Mouse (Mus musculus) inflammation-experienced regulatory T-cells (primary cell): Measurements from ENCODE around the gene Zfp512. TPM values are rescaled to one million over a fixed set of nuclear protein-coding genes. Genes with fewer than 3 reads are reported as not detected.

Source experiments
- polyA plus RNA-seq, 2 experiments: library from polyadenylated mRNA; unstranded; fragments of 100-300 nt; shearing (Covaris generic); gene quantifications; one replicate each; pipeline ENCODE4 v1.2.1; 2017

The Zfp512 gene
- 10 to 100 TPM; 53.9 to 61.7 TPM for polyA plus RNA-seq

GRCm38 (mm10) chr5:31451878-31452561 lies at the start of gene Zfp512:
TSS of gene Zfp512 (plus strand) at chr5:31452431.

GRCm38 (mm10) chr5:31485440-31485839 lies 33.2 kb downstream of the Zfp512 start, which contains the start of gene 4930548H24Rik:
TSS of gene 4930548H24Rik (plus strand) at chr5:31485740.

DNA sequence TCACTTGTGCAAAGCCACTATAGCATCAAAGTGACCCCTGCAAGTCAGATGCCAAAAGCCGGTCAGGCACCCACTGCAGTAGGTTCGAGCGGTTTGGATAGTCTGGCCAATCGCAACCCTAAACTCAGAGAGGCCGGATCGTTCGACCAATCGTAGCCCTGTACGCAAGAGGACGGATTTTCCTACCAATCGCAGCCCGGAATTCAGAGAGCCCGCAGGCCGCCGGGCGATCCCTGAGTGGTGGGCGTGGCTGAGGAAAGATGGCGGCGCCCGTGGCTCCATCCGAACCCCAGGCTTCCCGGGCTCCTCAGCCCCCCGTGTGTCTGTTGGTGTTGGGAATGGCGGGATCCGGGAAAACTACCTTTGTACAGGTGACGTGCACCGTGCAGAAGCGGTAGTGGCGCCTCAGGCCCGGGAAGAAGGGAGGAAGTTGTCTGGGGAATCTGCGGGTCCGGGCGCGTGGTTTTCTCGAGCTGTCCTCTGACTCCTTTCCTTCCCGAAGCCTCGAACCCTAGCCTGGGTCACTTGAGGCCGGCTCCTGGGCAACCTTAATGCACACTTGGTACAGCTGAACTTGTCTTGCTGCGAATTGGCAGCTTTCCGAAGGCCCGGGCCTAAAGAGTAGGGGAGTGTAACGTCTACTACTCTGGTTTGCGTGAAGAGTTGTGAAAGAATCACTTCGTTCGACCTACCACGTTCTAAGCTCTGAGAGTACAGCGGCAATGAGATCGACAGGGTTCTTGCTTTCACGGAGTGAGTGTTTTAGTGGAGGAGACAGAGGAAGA lies 42.5 kb downstream of the Zfp512 start, which contains the start of gene Gpn1:
Gpn1 (plus strand) TSS at position 229 of the 785 bp plus-strand sequence.

GRCm38 (mm10) chr5:31526354-31527116 lies 74.3 kb downstream of the Zfp512 start, which contains the start of gene Slc4a1ap:
TSS of gene Slc4a1ap (plus strand) at chr5:31526995.

GRCm38 (mm10) chr5:31527707-31528106 lies 75.5 kb downstream of the Zfp512 start, which contains the start of gene Supt7l:
TSS of gene Supt7l (minus strand) at chr5:31527807.

Other genes starting within 250 kb of the Zfp512 start
- 100 to 1,000 TPM; 130 to 173 TPM for gene Ppm1g, start 231.7 kb upstream of the Zfp512 start, polyA plus RNA-seq
- 100 to 1,000 TPM; 183 to 222 TPM for gene Nrbp1, start 211.6 kb upstream of the Zfp512 start, polyA plus RNA-seq
- gene Gm9970, start 211.2 kb upstream of the Zfp512 start, polyA plus RNA-seq = 1 to 10 TPM in 1 of 2 experiments, under 1 TPM in 1; 0.40 to 1.1 TPM
- gene Krtcap3, start 200.7 kb upstream of the Zfp512 start, polyA plus RNA-seq = 10 to 100 TPM; 42.9 to 53.5 TPM
- gene Ift172, start 161.3 kb upstream of the Zfp512 start, polyA plus RNA-seq = 10 to 100 TPM in 1 of 2 experiments, 1 to 10 TPM in 1; 6.7 to 10.3 TPM
- gene Fndc4, start 156.4 kb upstream of the Zfp512 start, polyA plus RNA-seq = under 1 TPM; 0.16 to 0.71 TPM
- gene Gckr, start 155.0 kb upstream of the Zfp512 start, polyA plus RNA-seq = under 1 TPM; 0.07 to 0.99 TPM
- 1 to 10 TPM in 1 of 2 experiments, under 1 TPM in 1; 0.35 to 2.4 TPM for gene 4930548H24Rik, start 33.3 kb downstream of the Zfp512 start, polyA plus RNA-seq
- gene Gpn1, start 42.3 kb downstream of the Zfp512 start, polyA plus RNA-seq = 10 to 100 TPM; 32.8 to 48.0 TPM
- gene Slc4a1ap, start 74.6 kb downstream of the Zfp512 start, polyA plus RNA-seq = 10 to 100 TPM; 51.0 to 58.9 TPM
- gene Supt7l, start 75.4 kb downstream of the Zfp512 start, polyA plus RNA-seq = 10 to 100 TPM; 27.0 to 33.5 TPM
- gene Mrpl33, start 144.5 kb downstream of the Zfp512 start, polyA plus RNA-seq = 100 to 1,000 TPM; 201 to 233 TPM
- gene Rbks, start 245.2 kb downstream of the Zfp512 start, polyA plus RNA-seq = 10 to 100 TPM; 14.6 to 19.4 TPM
- 10 to 100 TPM; 37.7 to 51.3 TPM for gene Babam2, start 245.3 kb downstream of the Zfp512 start, polyA plus RNA-seq